Mouse (Mus musculus): Measurements from ENCODE around the gene Oog4. TPM values are rescaled to one million over a fixed set of nuclear protein-coding genes. Genes with fewer than 3 reads are reported as not detected.
"Not testable (repeated sequence)": the region's sequence is repeated elsewhere in the genome, so short reads cannot be mapped to it uniquely, and the experiment has no call there.

Oog4 gene
- not detected in 2 replicates for total RNA-seq (2021)
- long read RNA-seq, experiment 1: 0 reads
- long read RNA-seq, experiment 2: 0 reads

DNA sequence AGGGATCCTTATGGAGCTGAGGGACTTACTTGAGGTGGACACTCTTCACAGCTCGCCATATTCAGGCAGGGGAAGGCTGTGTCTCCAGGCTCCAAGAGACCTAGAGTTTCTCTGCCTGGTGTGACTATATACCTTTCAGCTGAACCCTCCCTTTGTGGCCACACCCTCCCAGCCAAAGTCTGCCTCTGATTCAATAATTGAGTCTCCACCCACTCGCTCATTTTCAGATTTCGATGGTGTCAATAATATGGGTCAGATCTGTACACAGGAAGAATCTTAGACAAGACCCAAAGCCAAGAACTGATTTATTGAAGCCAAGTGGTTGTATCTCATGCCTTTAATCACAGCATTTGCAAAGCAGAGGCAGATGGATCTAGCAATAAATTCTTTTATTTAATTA is at the start of gene Oog4:
Gene Oog4, minus strand, starts transcription at position 101 of the 400 bp plus-strand sequence.
- DNase-seq: no peak

DNA sequence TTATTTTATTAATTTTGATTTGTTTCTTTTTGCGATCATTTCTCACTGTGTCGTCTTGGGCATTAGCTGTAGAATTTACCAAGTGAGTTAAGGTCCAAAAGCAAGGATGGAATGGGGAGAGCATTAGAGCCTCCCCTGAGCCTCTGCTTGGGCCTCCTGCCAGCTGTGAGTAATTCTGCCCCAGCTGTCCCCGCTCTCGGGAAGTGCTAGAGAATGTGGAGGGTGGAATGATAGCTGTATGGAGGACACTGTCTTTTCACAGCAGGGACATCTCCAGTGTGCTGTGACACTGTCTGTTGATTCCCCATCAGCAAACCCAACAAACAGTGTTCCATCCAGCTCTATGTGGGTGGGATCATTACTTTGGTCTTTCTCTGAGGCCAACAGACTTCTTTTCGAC is 23.4 kb downstream of the Oog4 start:
- not testable (repeated sequence) for DNase-seq

- DNase-seq: no peak
Measured at GRCm38 (mm10) chr4:143414121-143414520, 36.0 kb downstream of the Oog4 start.

- no peak for DNase-seq
Measured at GRCm38 (mm10) chr4:143413621-143414020, 36.5 kb downstream of the Oog4 start.

GRCm38 (mm10) chr4:143412219-143413092 is 37.7 kb downstream of the Oog4 start, which contains the start of gene Pramef8:
Gene Pramef8, plus strand, starts transcription at chr4:143412426.
- DNase-seq: peak; percentile 93

DNA sequence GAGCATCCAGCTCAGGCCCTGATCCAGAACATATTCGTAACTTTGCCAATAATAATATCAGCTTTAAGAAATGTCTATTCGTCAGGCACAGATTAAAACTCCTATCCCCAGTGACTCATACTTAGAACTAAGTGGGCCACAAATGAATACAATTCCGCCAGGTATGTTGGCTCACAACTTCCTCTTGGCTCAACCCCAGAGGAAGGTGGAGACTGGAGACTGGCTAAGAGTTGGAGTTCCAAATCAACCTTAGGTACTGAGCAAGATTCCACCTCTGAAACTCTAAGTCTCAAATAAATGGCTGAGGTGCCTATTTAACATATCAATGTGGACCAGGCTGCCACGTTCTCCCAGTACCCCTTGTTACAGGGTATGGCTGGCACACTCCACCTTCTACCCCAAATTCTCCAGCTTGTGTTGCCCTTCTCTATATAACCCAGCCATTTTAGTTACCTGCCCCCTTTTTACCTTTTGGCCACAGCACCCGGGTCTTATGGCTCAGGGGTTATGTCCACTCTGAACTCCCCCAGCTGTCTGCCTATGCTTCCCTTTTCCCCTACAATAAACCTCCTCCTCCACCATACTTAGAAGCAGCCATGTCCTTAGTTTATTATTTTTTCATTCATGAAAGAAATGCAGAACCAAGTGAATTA is 38.4 kb downstream of the Oog4 start:
- no peak for DNase-seq

- no peak for DNase-seq
Measured at GRCm38 (mm10) chr4:143394181-143394580, 55.9 kb downstream of the Oog4 start, which contains the start of gene Pramel1. Gene Pramel1, plus strand, starts transcription at chr4:143394428.

GRCm38 (mm10) chr4:143388955-143389702 is 61.0 kb downstream of the Oog4 start:
- DNase-seq: peak; percentile 65

Other genes with a start within 250 kb of the Oog4 start
- gene Prdm2, start 237.3 kb downstream of the Oog4 start, total RNA-seq (2021): 25.8 and 27.6 TPM in 2 replicates
- 5.9 and 8.4 TPM in 2 replicates for gene Pdpn, start 150.8 kb downstream of the Oog4 start, total RNA-seq (2021)
- gene Lrrc38, start 100.6 kb downstream of the Oog4 start, total RNA-seq (2021): not detected in 2 replicates
- gene Pramel1, start 55.9 kb downstream of the Oog4 start, total RNA-seq (2021): not detected in 2 replicates
- 8.8 and 10.9 TPM in 2 replicates for gene Pramef8, start 37.9 kb downstream of the Oog4 start, total RNA-seq (2021)
- not detected in 2 replicates for gene Gm13043, start 61.0 kb upstream of the Oog4 start, total RNA-seq (2021)
- not detected in 2 replicates for gene Gm13040, start 85.6 kb upstream of the Oog4 start, total RNA-seq (2021)
- not detected in 2 replicates for gene BC080695, start 101.4 kb upstream of the Oog4 start, total RNA-seq (2021)
- not detected in 2 replicates for gene Gm13057, start 101.4 kb upstream of the Oog4 start, total RNA-seq (2021)
- not detected in 2 replicates for gene Gm13083, start 164.7 kb upstream of the Oog4 start, total RNA-seq (2021)
- gene Gm13088, start 206.9 kb upstream of the Oog4 start, total RNA-seq (2021): not detected in 2 replicates